Mouse (Mus musculus) lung, embryonic 14.5 days (tissue): ENCODE data around the gene Efna5. TPM values are rescaled to one million over a fixed set of nuclear protein-coding genes. Genes with fewer than 3 reads are reported as not detected.

Experiments
- ATAC-seq: fragments of 200-750 bp; cut with Nextera tagmentation; 2 replicates; pipeline ENCODE4 v1.8.0; 2017; ENCODE audit warnings: mild to moderate bottlenecking, moderate TSS enrichment, moderate library complexity; ENCODE audit not compliant: insufficient read depth
- DNase-seq: peaks from one replicate; pipeline ENCODE4 v3.0.0-alpha.2; 2015
- H3K27ac ChIP-seq: fragments of 300-500 bp; sonication (generic); 2 replicates; pipeline ENCODE4 v1.5.1; 2014; ENCODE audit warnings: low read depth, mild to moderate bottlenecking, moderate library complexity
- H3K27me3 ChIP-seq: fragments of 300-500 bp; sonication (generic); 2 replicates; pipeline ENCODE4 v1.6.1; 2014; ENCODE audit warnings: low read length, control low read depth; ENCODE audit not compliant: insufficient read depth
- H3K36me3 ChIP-seq: fragments of 300-500 bp; sonication (generic); 2 replicates; pipeline ENCODE4 v1.6.1; 2014; ENCODE audit warnings: control low read depth; ENCODE audit not compliant: insufficient read depth
- H3K4me1 ChIP-seq: fragments of 300-500 bp; sonication (generic); 2 replicates; pipeline ENCODE4 v1.6.1; 2014; ENCODE audit warnings: antibody characterized with exemption, control low read depth; ENCODE audit not compliant: insufficient read depth
- H3K4me2 ChIP-seq: fragments of 300-500 bp; sonication (generic); 2 replicates; pipeline ENCODE4 v1.6.1; 2014; ENCODE audit warnings: mild to moderate bottlenecking
- H3K4me3 ChIP-seq: fragments of 300-500 bp; sonication (generic); 2 replicates; pipeline ENCODE4 v1.5.1; 2014; ENCODE audit warnings: low read depth, low read length
- H3K9ac ChIP-seq: fragments of 300-500 bp; sonication (generic); 2 replicates; pipeline ENCODE4 v1.6.1; 2014
- H3K9me3 ChIP-seq: fragments of 300-500 bp; sonication (generic); 2 replicates; pipeline ENCODE4 v1.6.1; 2016; ENCODE audit warnings: low read depth, low read length, control low read depth
- CTCF ChIP-seq: IDR thresholded peaks from 2 replicates; pipeline ENCODE4 v1.5.1; 2016; ENCODE audit warnings: antibody characterized with exemption, low read depth
- WGBS: fragments of 180-500 bp; shearing (Covaris S2); extraction: QIAGEN DNeasy Blood & Tissue Kit; methylation state at CpG from one replicate; pipeline ENCODE4 v1.1.7; 2014; 5-methylcytosine and 5-hydroxymethylcytosine counted together
- polyA plus RNA-seq: library from polyadenylated mRNA; unstranded; fragments of >200 nt; fragmentation: Nextera tagmentation; extraction: Ambion mirVana; gene quantifications from 2 replicates; pipeline ENCODE4 v1.2.1, GENCODE M21; 2014

Gene Efna5
- polyA plus RNA-seq, 1 experiment from 2014 or later: 14.8 TPM

DNA sequence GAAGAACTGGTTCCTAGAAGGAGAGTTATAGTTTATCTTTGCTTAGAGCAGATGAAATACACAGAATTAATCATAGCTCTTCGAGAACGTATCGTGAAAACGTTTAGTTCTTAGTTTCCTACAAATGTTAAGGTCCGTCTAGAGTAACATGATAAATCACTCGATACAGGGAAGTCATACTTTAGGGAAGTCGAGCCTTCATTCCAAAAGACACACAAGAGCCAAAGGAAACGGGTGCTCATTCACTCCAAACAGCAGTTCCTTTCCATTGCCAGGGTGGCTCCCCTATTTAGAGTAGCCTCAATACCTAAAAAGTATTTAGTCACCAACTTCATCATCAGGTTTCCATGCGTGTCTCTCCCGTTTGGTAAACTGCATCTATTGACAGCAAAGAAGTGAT, 64.2 kb downstream of the Efna5 start:
- H3K9ac ChIP-seq: no peak overlapping the region
- no peak overlapping the region for H3K27ac ChIP-seq
- no peaks in the 10 kb centered on the region for H3K27me3 ChIP-seq
- H3K9me3 ChIP-seq: no peaks in the 10 kb centered on the region
- no peak overlapping the region for H3K4me3 ChIP-seq
- WGBS: 44% methylated on average over 10 of the region's 10 CpGs
- no peak for ATAC-seq
- no peak for TF ChIP-seq CTCF
- no peaks in the 10 kb centered on the region for H3K36me3 ChIP-seq
- H3K4me1 ChIP-seq: peaks cover 4% of the 10 kb centered on the region; the same call in 1 of the 2 replicates
- no peak for DNase-seq
- no peak overlapping the region for H3K4me2 ChIP-seq

DNA sequence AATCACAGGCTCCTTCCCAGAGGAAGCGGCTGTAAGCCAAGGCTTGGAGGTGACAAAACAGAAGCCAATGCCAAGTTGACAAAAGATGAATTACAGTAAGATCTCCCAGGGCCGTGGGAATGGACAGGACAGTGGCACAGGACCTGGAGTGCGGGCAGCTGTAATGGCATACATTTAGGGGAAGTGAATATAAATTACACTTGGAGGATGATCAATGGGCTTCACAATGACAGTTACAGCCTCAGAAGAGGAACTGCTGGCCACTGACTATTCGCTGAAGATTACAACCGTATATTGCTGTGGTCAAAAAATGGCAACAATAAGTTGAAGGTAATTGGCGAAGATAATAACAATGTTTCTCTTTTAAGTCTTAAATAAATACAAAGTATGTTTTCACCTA, 67.7 kb downstream of the Efna5 start:
- no peak for TF ChIP-seq CTCF
- DNase-seq: no peak

DNA sequence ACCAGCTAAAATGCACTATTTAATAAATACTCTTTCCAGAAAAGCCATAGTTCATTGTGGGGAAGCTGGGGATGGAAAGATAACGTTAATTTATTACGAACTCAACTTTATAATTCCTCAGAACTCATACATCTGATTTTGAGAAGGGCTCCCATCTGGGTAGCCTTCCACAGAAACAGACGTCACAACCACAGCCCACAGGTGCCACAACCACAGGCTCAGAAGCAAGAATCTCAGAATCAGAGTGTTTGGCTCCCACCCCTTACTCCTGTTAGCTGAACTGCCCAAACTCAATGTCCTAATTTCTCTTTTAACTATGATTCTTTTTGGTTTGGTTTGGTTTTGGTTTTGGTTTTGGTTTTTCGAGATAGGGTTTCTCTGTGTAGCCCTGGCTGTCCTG, 73.2 kb downstream of the Efna5 start:
- Histone ChIP-seq H3K36me3 (no peaks in the 10 kb centered on the region), H3K27me3 (no peaks in the 10 kb centered on the region), H3K27ac (no peak overlapping the region), H3K4me3 (no peak overlapping the region), H3K9ac (no peak overlapping the region), H3K4me2 (no peak overlapping the region), H3K4me1 (no peaks in the 10 kb centered on the region), H3K9me3 (no peaks in the 10 kb centered on the region)
- ATAC-seq (no peak), DNase-seq (no peak)
- TF ChIP-seq CTCF: no peak
- 92% methylated on average over 4 of the region's 4 CpGs for WGBS

More for the DNA sequence above, 67.7 kb downstream of the Efna5 start:
- no peak overlapping the region for H3K4me2 ChIP-seq
- ATAC-seq: no peak
- no peaks in the 10 kb centered on the region for H3K9me3 ChIP-seq
- no peaks in the 10 kb centered on the region for H3K36me3 ChIP-seq
- no peaks in the 10 kb centered on the region for H3K27me3 ChIP-seq
- no peaks in the 10 kb centered on the region; the same call in 1 of the 2 replicates for H3K4me1 ChIP-seq
- H3K4me3 ChIP-seq: no peak overlapping the region
- 75% methylated on average over 6 of the region's 6 CpGs for WGBS
- no peak overlapping the region for H3K27ac ChIP-seq
- no peak overlapping the region for H3K9ac ChIP-seq

DNA sequence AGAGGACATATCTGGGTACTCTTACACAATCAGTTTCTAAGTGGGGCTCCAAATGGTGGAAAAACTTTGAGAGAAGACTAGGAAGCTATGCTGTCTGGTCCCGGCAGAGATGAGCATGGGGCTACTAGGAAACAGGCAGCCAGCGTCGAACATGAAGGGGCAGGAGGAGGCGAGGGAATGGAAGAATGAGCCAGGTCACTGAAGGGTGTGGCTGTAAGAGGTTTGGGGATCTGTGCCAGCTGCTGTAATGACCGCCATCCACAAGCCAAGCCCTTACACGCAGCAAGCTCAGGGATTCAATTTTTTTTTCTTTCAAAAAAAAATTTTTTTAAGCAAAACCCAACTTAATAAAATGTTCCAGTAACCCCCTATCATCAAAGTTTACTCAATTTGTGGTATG, 74.5 kb downstream of the Efna5 start:
- Histone ChIP-seq H3K36me3 (no peaks in the 10 kb centered on the region), H3K9me3 (no peaks in the 10 kb centered on the region), H3K27ac (no peak overlapping the region), H3K4me3 (no peak overlapping the region), H3K27me3 (no peaks in the 10 kb centered on the region), H3K4me1 (no peaks in the 10 kb centered on the region), H3K9ac (no peak overlapping the region), H3K4me2 (no peak overlapping the region)
- DNase-seq: no peak
- ATAC-seq: no peak
- no peak for TF ChIP-seq CTCF
- 73% methylated on average over 6 of the region's 6 CpGs for WGBS

DNA sequence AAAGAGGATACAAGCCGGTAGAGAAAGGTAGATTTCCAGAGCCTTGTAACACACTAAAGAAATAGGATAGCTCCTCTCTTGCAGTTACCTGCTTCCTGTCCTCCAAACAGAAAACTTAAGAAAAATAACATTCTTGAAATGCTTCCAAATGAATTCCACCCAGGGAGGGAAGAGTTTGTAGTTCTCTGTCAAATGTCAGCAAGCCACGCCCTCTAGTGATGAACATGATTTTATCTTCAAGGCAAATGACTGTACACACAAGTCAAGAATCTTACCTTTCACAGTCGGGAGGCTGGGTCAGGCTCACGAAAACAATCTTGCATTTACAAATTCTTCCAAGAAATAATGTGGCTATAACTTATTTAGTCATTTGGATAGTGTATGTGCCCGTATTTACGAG, 78.4 kb downstream of the Efna5 start:
- no peaks in the 10 kb centered on the region for H3K9me3 ChIP-seq
- WGBS: 70% methylated on average over 6 of the region's 6 CpGs
- H3K27me3 ChIP-seq: no peaks in the 10 kb centered on the region
- H3K4me3 ChIP-seq: no peak overlapping the region
- ATAC-seq (no peak), DNase-seq (peak; percentile 38)
- no peak overlapping the region for H3K4me2 ChIP-seq
- H3K9ac ChIP-seq: no peak overlapping the region
- H3K4me1 ChIP-seq: no peaks in the 10 kb centered on the region
- no peak overlapping the region for H3K27ac ChIP-seq
- no peak for TF ChIP-seq CTCF
- H3K36me3 ChIP-seq: no peaks in the 10 kb centered on the region

DNA sequence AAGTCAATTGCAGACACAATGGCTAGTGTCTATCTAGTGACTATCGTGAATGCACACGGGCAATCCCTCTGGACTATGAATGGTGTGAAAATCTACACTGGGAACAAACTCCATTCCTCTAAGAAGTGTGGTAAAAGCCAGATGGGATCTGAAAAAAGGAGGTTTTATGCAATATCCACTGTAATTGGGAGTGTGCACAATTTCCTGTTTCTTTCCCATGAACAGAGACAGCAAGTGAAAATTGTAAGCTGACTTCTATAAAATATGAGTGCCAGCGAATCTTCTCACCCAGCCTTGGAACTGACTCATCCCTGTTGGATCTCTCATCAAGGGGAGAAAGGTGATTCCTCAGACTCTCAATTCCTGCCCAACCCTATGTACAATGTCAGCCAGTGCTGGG, 83.8 kb downstream of the Efna5 start:
- ATAC-seq (no peak), DNase-seq (no peak)
- WGBS: 96% methylated on average over 3 of the region's 3 CpGs
- Histone ChIP-seq H3K9me3 (no peaks in the 10 kb centered on the region), H3K27ac (no peak overlapping the region), H3K4me2 (no peak overlapping the region), H3K4me3 (no peak overlapping the region), H3K36me3 (no peaks in the 10 kb centered on the region), H3K27me3 (no peaks in the 10 kb centered on the region), H3K9ac (no peak overlapping the region), H3K4me1 (no peaks in the 10 kb centered on the region)
- no peak for TF ChIP-seq CTCF

DNA sequence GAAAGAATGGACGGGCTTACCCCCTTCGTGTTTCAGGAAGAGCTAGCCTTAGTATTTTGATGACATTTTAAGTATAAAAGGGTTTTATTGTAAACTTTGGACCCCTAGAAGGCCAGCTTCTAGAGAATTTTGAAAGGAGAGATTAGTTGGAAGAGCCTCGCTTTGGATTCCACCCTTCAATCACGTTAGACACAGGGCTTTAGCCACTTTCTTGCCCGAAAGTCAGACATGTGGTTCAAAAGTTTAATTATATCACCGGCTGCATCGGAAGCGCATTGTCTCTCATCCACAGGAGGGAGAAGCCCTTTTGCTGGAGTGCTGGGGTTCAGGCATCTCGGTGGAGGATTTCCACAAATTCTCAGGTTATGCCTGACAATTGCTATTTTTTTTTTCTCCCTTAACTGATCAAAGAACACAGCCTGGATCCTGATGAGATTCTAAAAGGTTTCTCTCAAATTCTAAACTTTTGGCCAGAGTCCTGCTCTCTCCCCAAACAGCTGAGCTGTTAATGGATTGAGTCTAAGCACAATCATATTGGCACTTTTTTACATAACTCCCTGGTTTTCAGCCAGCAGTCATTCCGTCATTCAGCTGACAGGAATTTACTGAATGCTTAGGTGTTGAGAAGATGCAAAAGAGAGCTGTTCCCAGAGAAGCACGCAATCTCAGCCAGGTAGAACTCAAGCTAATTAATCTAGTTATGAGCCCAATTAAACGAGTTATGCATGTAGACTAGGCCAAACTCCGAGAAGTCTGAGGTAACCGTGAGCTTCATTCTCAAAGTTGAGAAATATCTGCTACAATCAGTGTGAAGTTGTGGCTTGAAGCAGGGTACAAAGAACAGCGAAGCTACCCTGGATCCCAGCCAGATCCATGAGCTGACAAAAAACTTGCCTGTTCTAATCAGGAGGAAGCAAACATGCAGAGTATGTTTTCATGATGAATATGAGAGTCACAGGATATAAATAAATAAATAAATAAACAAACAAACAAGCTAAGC, 91.5 kb downstream of the Efna5 start:
- no peaks in the 10 kb centered on the region for H3K9me3 ChIP-seq
- no peak overlapping the region for H3K4me3 ChIP-seq
- ATAC-seq: no peak
- H3K27ac ChIP-seq: no peak overlapping the region
- H3K9ac ChIP-seq: no peak overlapping the region
- WGBS: 34% methylated on average over 15 of the region's 15 CpGs
- peak; percentile 40 for DNase-seq
- no peak for TF ChIP-seq CTCF
- H3K4me1 ChIP-seq: peaks cover 3% of the 10 kb centered on the region; the same call in 1 of the 2 replicates
- H3K36me3 ChIP-seq: no peaks in the 10 kb centered on the region
- H3K4me2 ChIP-seq: no peak overlapping the region
- H3K27me3 ChIP-seq: no peaks in the 10 kb centered on the region
